Mouse (Mus musculus) liver, postnatal 0 days (tissue): ENCODE measurements around the gene Plscr1.

Experiments
- CTCF ChIP-seq: sonication (generic); IDR thresholded peaks from 2 replicates; pipeline ENCODE4 v1.5.1; 2016; ENCODE audit warnings: antibody characterized with exemption, low read depth
- EP300 ChIP-seq: IDR thresholded peaks from 2 replicates; pipeline ENCODE4 v1.6.1; 2016; ENCODE audit warnings: antibody characterized with exemption, low read depth, mild to moderate bottlenecking

GRCm38 (mm10) chr9:92301213-92301612 is 51.7 kb downstream of the Plscr1 start:
- TF ChIP-seq CTCF (no peak), EP300 (no peak)
